Mouse (Mus musculus): ENCODE measurements around the gene Tmem14c.

The Tmem14c gene

GRCm38 (mm10) chr13:41008271-41008670 is 7.8 kb upstream of the Tmem14c start:
- no peak for DNase-seq (ENCODE audit: low read depth, low spot score)

- no peak for DNase-seq (ENCODE audit: low read depth, low spot score)
Measured at GRCm38 (mm10) chr13:41008946-41009345, 7.1 kb upstream of the Tmem14c start.

GRCm38 (mm10) chr13:41016797-41017405 is 809 bp downstream of the Tmem14c start:
- no peak for DNase-seq (ENCODE audit: low read depth, low spot score)

- DNase-seq (ENCODE audit: low read depth, low spot score): no peak
Measured at GRCm38 (mm10) chr13:41017832-41018231, 1.7 kb downstream of the Tmem14c start.

GRCm38 (mm10) chr13:41018236-41018635 is 2.1 kb downstream of the Tmem14c start:
- DNase-seq (ENCODE audit: low read depth, low spot score): no peak

- DNase-seq (ENCODE audit: low read depth, low spot score): no peak
Measured at GRCm38 (mm10) chr13:41018756-41019591, 2.9 kb downstream of the Tmem14c start.

- no peak for DNase-seq (ENCODE audit: low read depth, low spot score)
Measured at GRCm38 (mm10) chr13:41020494-41020893, 4.4 kb downstream of the Tmem14c start.

GRCm38 (mm10) chr13:41021607-41022006 is 5.5 kb downstream of the Tmem14c start:
- no peak for DNase-seq (ENCODE audit: low read depth, low spot score)

- DNase-seq (ENCODE audit: low read depth, low spot score): no peak
Measured at GRCm38 (mm10) chr13:41022099-41022498, 6.0 kb downstream of the Tmem14c start.

- DNase-seq (ENCODE audit: low read depth, low spot score): no peak
Measured at GRCm38 (mm10) chr13:41030098-41030497, 14.0 kb downstream of the Tmem14c start.

GRCm38 (mm10) chr13:41042511-41042910 is 26.4 kb downstream of the Tmem14c start:
- DNase-seq (ENCODE audit: low read depth, low spot score): no peak

- no peak for DNase-seq (ENCODE audit: low read depth, low spot score)
Measured at GRCm38 (mm10) chr13:41045901-41046300, 29.8 kb downstream of the Tmem14c start.

GRCm38 (mm10) chr13:41047280-41047679 is 31.2 kb downstream of the Tmem14c start:
- DNase-seq (ENCODE audit: low read depth, low spot score): no peak

GRCm38 (mm10) chr13:41051965-41052364 is 35.9 kb downstream of the Tmem14c start:
- no peak for DNase-seq (ENCODE audit: low read depth, low spot score)

GRCm38 (mm10) chr13:41067618-41068017 is 51.5 kb downstream of the Tmem14c start:
- DNase-seq (ENCODE audit: low read depth, low spot score): no peak

GRCm38 (mm10) chr13:41071617-41072016 is 55.5 kb downstream of the Tmem14c start:
- DNase-seq (ENCODE audit: low read depth, low spot score): no peak

All from retina, postnatal 7 days (tissue).